Mouse (Mus musculus) heart, embryonic 10.5 days (tissue): Measurements from ENCODE around the gene Imp4. TPM values are rescaled to one million over a fixed set of nuclear protein-coding genes. Genes with fewer than 3 reads are reported as not detected.

Experiments
- microRNA-seq: library from miRNA; unstranded; fragments of <30 nt; microRNA quantifications from one replicate; pipeline ENCODE4, GENCODE M21; 2017
- polyA plus RNA-seq: library from polyadenylated mRNA; unstranded; fragments of >200 nt; fragmentation: Nextera tagmentation; extraction: Ambion mirVana; gene quantifications from 2 replicates; pipeline ENCODE4 v1.2.1, GENCODE M21; 2016

Gene Imp4
- polyA plus RNA-seq, 1 experiment from 2014 or later, result 113 TPM

Small RNA genes lying within 50 kb of the gene (microRNA-seq; reads per million reads assigned to microRNA genes)
- 3.8 reads per million, percentile 10 among the genes with 10 or more reads in this experiment for gene Mir5103

Other genes with a start within 250 kb of the Imp4 start
- gene Ccdc115, start 179 bp upstream of the Imp4 start, polyA plus RNA-seq, result 52.5 and 60.2 TPM in 2 replicates
- gene Ptpn18, start 19.9 kb downstream of the Imp4 start, polyA plus RNA-seq, result 8.1 and 9.1 TPM in 2 replicates
- not detected in 2 replicates for gene Prss39, start 58.6 kb downstream of the Imp4 start, polyA plus RNA-seq
- 1.5 and 2.0 TPM in 2 replicates for gene Cfc1, start 95.8 kb downstream of the Imp4 start, polyA plus RNA-seq
- gene Prss40, start 121.1 kb downstream of the Imp4 start, polyA plus RNA-seq, result 0.13 TPM in 1 of 2 replicates, not detected in the other
- 0.10 TPM in 1 of 2 replicates, not detected in the other for gene Amer3, start 139.8 kb downstream of the Imp4 start, polyA plus RNA-seq